Mouse (Mus musculus) forebrain, postnatal 0 days (tissue): Measurements from ENCODE around the gene Fcgr3. TPM values are rescaled to one million over a fixed set of nuclear protein-coding genes. Genes with fewer than 3 reads are reported as not detected.

Source experiments
- ATAC-seq: fragments of 200-750 bp; cut with Nextera tagmentation; 2 replicates; pipeline ENCODE4 v1.8.0; 2017; ENCODE audit warnings: mild to moderate bottlenecking, moderate library complexity
- DNase-seq: peaks from one replicate; pipeline ENCODE4 v3.0.0-alpha.2; 2015
- H3K27ac ChIP-seq: fragments of 300-500 bp; sonication (generic); 2 replicates; pipeline ENCODE4 v1.5.1; 2014; ENCODE audit warnings: low read depth, mild to moderate bottlenecking, antibody characterized with exemption, low read length, moderate library complexity, mixed read lengths
- H3K27me3 ChIP-seq: fragments of 300-500 bp; sonication (generic); 2 replicates; pipeline ENCODE4 v1.6.1; 2014; ENCODE audit warnings: mild to moderate bottlenecking, low read length, mixed read lengths; ENCODE audit not compliant: insufficient read depth
- H3K36me3 ChIP-seq: fragments of 300-500 bp; sonication (generic); 2 replicates; pipeline ENCODE4 v1.6.1; 2014; ENCODE audit warnings: mild to moderate bottlenecking, moderate library complexity; ENCODE audit not compliant: insufficient read depth
- H3K4me1 ChIP-seq: fragments of 300-500 bp; sonication (generic); 2 replicates; pipeline ENCODE4 v1.6.1; 2014; ENCODE audit warnings: antibody characterized with exemption; ENCODE audit not compliant: insufficient read depth
- H3K4me2 ChIP-seq: fragments of 300-500 bp; sonication (generic); 2 replicates; pipeline ENCODE4 v1.6.1; 2014; ENCODE audit warnings: low read depth, mild to moderate bottlenecking, moderate library complexity
- H3K4me3 ChIP-seq: fragments of 300-500 bp; sonication (generic); 2 replicates; pipeline ENCODE4 v1.5.1; 2014; ENCODE audit warnings: low read depth, low read length, mixed read lengths
- H3K9ac ChIP-seq: fragments of 300-500 bp; sonication (generic); 2 replicates; pipeline ENCODE4 v1.6.1; 2014; ENCODE audit warnings: mild to moderate bottlenecking
- H3K9me3 ChIP-seq: fragments of 300-500 bp; sonication (generic); 2 replicates; pipeline ENCODE4 v1.6.1; 2016; ENCODE audit warnings: low read length
- CTCF ChIP-seq: sonication (generic); IDR thresholded peaks from 2 replicates; pipeline ENCODE4 v1.5.1; 2016; ENCODE audit warnings: antibody characterized with exemption, control low read depth, low read depth
- WGBS: fragments of 180-500 bp; shearing (Covaris S2); extraction: QIAGEN DNeasy Blood & Tissue Kit; methylation state at CpG from one replicate; pipeline ENCODE4 v1.1.7; 2014; 5-methylcytosine and 5-hydroxymethylcytosine counted together
- polyA plus RNA-seq: library from polyadenylated mRNA; unstranded; fragments of >200 nt; fragmentation: Nextera tagmentation; extraction: Ambion mirVana; gene quantifications from 2 replicates; pipeline ENCODE4 v1.2.1, GENCODE M21; 2015
- total RNA-seq: library from RNA; depleted of rRNA; stranded (reverse); fragments of >200 nt; gene quantifications from 2 replicates; pipeline ENCODE4 v1.2.3, GENCODE M21; 2014

Gene Fcgr3
- total and polyA plus RNA-seq, 2 experiments from 2014 or later, result 13.9 to 14.9 TPM

DNA sequence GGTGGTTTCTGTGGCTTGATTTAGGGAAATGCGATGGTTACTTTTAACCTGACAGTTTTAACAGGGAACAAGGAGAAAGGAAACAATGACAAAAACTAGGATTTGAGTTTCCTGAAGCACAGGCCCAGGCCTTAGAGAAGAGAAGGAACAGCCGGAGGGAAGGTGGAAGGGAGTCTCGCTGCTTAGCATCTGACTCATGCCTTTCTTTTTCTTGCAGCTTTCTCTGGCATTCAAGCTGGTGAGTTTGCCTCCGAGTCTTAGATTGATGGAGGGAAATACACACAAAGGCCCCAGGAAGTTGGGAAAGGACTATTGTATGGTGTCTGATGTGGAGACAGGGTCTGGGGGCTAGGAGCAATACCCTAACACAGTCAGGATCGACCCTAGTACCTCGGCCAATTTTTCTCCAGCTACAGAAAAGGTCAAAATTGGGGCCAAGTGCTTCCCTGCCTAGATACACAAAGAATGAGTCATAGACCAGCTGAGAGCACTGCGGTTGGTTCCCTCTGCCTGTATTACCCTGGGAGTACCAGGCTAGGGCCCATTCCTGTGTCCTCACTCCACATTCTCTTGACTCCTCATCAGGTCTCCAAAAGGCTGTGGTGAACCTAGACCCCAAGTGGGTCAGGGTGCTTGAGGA, 45.3 kb downstream of the Fcgr3 start:
- H3K27ac ChIP-seq, result no peak overlapping the region
- 80% methylated on average over 7 of the region's 7 CpGs for WGBS
- H3K27me3 ChIP-seq, result no peaks in the 10 kb centered on the region
- H3K4me1 ChIP-seq, result no peaks in the 10 kb centered on the region
- H3K36me3 ChIP-seq, result no peaks in the 10 kb centered on the region
- no peak for DNase-seq
- H3K9me3 ChIP-seq, result no peaks in the 10 kb centered on the region
- ATAC-seq, result no peak
- no peak overlapping the region for H3K9ac ChIP-seq
- H3K4me2 ChIP-seq, result no peak overlapping the region
- no peak for TF ChIP-seq CTCF
- H3K4me3 ChIP-seq, result no peak overlapping the region

DNA sequence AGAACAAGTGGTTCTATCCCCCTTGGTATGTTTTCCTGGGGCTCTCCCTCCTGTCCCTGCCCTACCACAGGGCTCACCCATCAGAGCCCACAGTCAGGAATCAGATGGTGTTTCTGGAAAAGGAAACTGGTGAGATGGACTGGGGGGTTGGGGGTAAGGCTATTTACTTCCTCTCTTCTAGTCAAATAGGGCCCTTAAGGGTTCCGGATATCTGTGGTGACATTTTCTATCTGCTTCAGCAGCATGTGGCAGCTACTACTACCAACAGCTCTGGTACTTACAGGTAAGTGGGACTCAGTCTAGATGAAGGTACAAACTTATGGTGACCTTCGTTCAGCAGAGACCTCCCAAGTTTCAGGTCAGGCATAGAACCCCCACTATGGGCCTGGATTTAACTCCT, 46.0 kb downstream of the Fcgr3 start, which contains the start of gene Fcgr4:
TSS of gene Fcgr4 (plus strand) at position 184 of the 400 bp plus-strand sequence.
- no peaks in the 10 kb centered on the region for H3K36me3 ChIP-seq
- no peak within 1 kb of the TSS for H3K4me2 ChIP-seq
- 86% methylated on average over 2 of the region's 2 CpGs for WGBS
- DNase-seq (no peak), ATAC-seq (no peak)
- no peak for TF ChIP-seq CTCF
- H3K4me1 ChIP-seq, result no peaks in the 10 kb centered on the region
- H3K4me3 ChIP-seq, result no peak within 1 kb of the TSS
- H3K9me3 ChIP-seq, result no peaks in the 10 kb centered on the region
- no peak within 1 kb of the TSS for H3K9ac ChIP-seq
- H3K27me3 ChIP-seq, result no peaks in the 10 kb centered on the region
- H3K27ac ChIP-seq, result no peak within 1 kb of the TSS

DNA sequence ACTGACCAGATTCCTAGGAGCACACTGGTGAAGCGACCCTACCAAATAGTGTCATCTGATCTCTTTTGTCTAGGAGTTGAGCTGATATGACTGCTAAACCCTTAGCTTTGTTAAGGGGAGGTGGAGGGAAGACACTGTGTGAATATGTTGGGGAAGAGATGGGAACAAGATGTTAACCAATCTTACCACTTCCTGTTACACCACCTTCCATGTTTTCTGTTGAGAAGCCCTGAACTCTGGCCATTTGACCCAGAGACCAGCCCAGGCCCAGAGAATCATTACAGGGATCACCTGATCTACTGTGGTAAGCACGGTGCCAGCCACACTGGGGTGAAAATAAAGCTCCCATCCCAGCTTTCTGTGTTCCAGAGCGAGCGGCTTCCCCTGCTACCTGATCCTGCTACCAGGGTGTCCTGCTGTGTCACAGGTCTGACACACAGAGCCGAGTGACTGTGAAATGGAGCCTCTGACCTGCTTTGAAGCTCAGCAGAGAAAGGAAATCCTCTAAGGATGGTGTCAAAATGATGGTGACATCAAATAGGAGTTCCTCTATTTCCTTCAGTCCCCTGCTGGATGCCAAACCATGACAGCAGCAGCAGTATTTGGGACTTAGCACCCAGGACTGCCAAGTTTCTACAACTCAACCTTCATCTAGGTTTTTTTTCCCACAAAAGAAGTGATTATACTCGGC, 47.1 kb downstream of the Fcgr3 start:
- ATAC-seq (no peak), DNase-seq (no peak)
- no peaks in the 10 kb centered on the region for H3K4me1 ChIP-seq
- no peaks in the 10 kb centered on the region for H3K36me3 ChIP-seq
- H3K4me2 ChIP-seq, result no peak overlapping the region
- H3K27me3 ChIP-seq, result no peaks in the 10 kb centered on the region
- WGBS, result 47% methylated on average over 6 of the region's 6 CpGs
- TF ChIP-seq CTCF, result no peak
- no peak overlapping the region for H3K4me3 ChIP-seq
- H3K27ac ChIP-seq, result no peak overlapping the region
- H3K9ac ChIP-seq, result no peak overlapping the region
- no peaks in the 10 kb centered on the region for H3K9me3 ChIP-seq

DNA sequence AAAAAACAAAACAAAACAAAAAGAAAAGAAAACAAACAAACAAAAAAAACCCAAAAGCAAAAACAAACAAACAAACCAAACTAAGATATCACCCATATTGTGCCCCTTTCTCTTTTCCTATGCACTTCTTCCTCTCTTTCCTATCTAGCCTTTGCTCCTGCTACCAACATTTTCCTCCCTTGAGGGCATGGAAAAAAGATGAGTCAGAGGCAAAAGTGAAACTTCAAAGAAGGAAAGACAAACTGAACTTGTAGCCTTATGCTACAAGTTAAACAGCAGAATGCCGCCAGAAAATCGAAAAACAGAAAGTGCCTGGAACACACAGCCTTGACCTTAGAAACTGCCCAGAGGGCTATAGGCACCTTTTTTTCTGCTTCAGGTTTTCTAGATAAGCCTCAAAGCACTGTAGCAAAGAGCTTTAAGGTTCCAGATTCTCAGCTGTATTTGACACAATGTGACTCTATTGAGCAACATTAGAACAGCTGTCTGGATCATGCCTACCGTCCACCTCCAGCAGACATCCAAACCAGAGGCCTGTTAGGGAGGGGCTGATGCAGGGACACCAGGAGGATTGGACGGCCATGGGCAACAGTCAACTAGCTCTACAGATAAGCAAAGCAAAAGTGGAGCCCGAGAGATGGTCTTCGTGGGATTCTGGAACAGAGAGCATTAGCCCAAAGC, 47.9 kb downstream of the Fcgr3 start:
- WGBS, result 95% methylated on average over 6 of the region's 6 CpGs
- Histone ChIP-seq H3K27me3 (no peaks in the 10 kb centered on the region), H3K9ac (no peak overlapping the region), H3K4me2 (no peak overlapping the region), H3K36me3 (no peaks in the 10 kb centered on the region), H3K4me3 (no peak overlapping the region), H3K27ac (no peak overlapping the region), H3K9me3 (no peaks in the 10 kb centered on the region), H3K4me1 (no peaks in the 10 kb centered on the region)
- ATAC-seq (no peak), DNase-seq (no peak)
- no peak for TF ChIP-seq CTCF

DNA sequence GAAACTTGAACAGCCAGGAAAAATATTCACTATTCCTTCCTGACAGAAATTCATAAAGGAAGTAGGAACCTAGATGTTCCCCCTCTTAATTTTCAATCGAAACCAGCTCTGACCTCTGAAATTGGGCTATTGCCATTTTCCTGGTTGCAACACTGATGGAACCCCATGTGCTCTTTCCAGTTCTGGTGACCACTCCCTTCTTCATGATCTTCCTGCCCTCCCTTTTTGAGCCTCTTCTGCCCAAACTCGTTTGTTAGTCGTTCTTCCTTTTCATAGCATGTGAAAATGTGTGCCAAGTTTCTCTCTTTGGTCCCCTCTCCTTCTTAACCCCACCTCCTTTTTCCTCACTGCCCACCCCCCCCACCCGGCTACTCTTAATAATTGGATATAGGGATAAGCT, 53.0 kb downstream of the Fcgr3 start:
- DNase-seq (no peak), ATAC-seq (no peak)
- Histone ChIP-seq H3K27me3 (no peaks in the 10 kb centered on the region), H3K4me2 (no peak overlapping the region), H3K36me3 (no peaks in the 10 kb centered on the region), H3K4me3 (no peak overlapping the region), H3K27ac (no peak overlapping the region), H3K9ac (no peak overlapping the region), H3K4me1 (no peaks in the 10 kb centered on the region), H3K9me3 (no peaks in the 10 kb centered on the region)
- WGBS, result 77% methylated on average over 4 of the region's 4 CpGs
- no peak for TF ChIP-seq CTCF

DNA sequence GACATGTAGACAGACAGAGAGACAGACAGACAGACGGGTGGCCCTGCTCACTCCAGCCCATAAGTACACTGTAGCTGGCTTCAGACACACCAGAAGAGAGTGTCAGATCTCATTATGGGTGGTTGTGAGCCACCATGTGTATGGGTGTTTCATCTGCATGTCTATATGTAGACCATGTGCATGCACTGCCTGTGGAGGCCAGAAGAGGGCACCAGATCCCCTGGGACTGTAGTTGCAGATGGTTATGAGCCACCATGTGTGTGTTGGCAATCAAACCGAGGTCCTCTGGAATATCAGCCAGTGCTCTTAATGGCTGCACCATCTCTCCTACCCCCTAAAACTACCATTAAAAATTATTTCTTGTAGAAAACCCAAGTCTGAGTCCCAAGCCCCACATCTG, 57.8 kb downstream of the Fcgr3 start:
- Histone ChIP-seq H3K4me2 (no peak overlapping the region), H3K27me3 (no peaks in the 10 kb centered on the region), H3K27ac (no peak overlapping the region), H3K4me3 (no peak overlapping the region), H3K36me3 (no peaks in the 10 kb centered on the region), H3K9me3 (no peaks in the 10 kb centered on the region), H3K9ac (no peak overlapping the region), H3K4me1 (no peaks in the 10 kb centered on the region)
- peak; percentile 23; the same call in 1 of the 2 replicates for TF ChIP-seq CTCF
- DNase-seq (no peak), ATAC-seq (no peak)
- WGBS, result 85% methylated on average over 2 of the region's 2 CpGs

DNA sequence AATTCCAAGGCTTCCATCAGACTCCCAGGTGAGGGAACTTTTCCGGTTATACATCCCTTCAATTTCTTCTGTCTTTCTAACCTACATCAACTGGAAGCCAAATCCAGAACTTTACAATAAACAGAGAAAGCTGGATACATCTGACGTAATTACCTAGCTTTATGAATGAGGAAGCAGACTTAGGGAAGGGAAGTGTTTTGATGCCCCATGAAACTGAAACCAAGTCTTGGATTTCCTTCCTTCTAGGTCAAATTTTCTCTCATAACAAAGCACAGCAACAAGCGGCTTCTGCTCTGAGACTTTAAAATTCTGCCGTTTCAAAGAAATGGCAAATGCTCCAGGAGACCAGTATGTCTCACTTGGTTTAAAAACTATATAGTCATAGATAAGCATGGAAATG, 58.4 kb downstream of the Fcgr3 start:
- DNase-seq (no peak), ATAC-seq (no peak)
- H3K4me1 ChIP-seq, result no peaks in the 10 kb centered on the region
- no peak for TF ChIP-seq CTCF
- no peak overlapping the region for H3K9ac ChIP-seq
- no peaks in the 10 kb centered on the region for H3K9me3 ChIP-seq
- no peak overlapping the region for H3K4me3 ChIP-seq
- 94% methylated on average over 4 of the region's 4 CpGs for WGBS
- H3K27me3 ChIP-seq, result no peaks in the 10 kb centered on the region
- H3K4me2 ChIP-seq, result no peak overlapping the region
- H3K27ac ChIP-seq, result no peak overlapping the region
- H3K36me3 ChIP-seq, result no peaks in the 10 kb centered on the region
